Mouse (Mus musculus) left cerebral cortex, adult 8-10 months (tissue): ENCODE measurements at regions not wholly inside any gene's neighbourhood (a gene's known extent, or its start where the extent isn't known, plus 50 kb on each side); places are given as distances from the start of the nearest gene placed in this dataset.
A peak's percentile ranks its signal among the peaks of the same experiment; 100 is the strongest.

Experiments used
- DNase-seq, 2 experiments: peaks; one replicate each; pipeline ENCODE4 v3.0.0; 2022; ENCODE audit warnings: low spot score in 2 of 2

DNA sequence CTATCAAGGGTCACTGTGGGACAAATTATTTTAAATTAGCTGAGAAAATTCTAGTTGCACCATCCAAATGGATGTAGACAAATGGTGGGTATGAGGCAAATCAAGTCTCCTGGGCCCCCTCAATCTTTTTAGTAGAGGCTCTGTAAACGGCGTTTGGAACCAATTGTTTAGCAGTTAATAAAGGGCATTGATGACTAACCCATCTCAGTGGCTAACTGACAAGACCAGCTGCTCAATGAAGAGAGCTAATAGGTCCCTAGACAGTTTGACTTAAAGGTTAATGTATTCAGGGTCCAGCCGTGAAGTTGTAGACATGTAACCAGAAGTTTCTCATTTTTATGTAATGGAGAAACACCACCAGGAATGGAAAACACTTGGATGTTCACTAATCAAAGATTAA lies 332.6 kb upstream of the Gm21961 start:
- DNase-seq = no peak

DNA sequence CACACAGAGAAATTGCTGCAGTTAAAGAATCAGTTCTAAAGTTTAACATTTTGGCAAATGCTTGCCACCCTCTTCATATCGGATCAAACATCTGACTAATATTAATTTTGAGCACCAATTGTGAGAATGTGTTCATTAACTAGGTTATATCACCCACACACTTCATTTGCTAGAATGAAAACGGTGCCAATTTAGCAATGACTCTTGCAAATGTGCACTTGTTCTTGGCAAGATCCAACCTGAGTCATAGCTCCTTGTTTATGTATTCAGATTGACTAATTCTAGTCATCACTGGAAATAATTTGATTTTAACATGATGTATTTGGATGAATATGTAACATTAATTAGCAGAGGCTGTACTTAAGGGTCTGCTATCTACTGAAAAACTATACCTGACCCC lies 327.8 kb upstream of the Gm21961 start:
- peak in 1 of 2 experiments; percentile 9 for DNase-seq

DNA sequence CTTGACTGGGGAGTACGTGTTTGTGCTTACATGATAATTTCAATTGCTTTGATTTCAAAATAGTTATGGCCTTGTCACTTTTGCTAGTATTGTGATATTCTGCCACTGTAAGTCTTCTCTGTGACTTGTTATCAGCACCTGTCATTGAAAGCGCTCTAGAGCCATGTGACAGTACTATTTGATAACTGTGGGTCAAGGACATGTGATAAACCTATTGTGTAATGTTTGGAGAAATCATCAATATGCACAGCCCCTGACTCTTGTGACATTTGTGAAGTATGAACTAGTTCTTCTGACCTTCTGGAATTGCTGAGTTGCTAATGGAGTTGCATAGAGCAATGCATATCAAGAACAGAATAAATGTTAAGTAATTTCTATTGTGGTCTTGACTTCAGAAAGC lies 319.4 kb upstream of the Gm21961 start:
- no peak for DNase-seq

DNA sequence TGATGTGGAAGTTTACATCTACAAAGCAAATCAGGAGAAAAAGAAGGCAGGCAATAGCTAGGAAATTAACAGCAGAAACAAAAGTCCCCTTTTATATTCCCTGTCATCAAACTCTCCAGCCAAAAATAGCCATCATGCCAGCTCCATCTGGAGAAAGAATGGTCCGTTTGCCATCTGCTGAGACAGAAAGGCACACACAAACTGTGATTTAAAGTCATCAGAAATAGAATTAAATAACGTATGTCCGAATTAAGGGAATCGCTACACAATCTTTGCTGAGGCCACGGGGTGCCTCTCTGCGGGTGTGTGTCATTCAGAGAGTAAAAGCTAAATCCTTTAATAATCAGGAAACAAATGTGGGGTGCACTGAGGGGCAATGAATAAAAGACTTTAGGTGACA lies 293.4 kb upstream of the Gm21961 start:
- no peak for DNase-seq

DNA sequence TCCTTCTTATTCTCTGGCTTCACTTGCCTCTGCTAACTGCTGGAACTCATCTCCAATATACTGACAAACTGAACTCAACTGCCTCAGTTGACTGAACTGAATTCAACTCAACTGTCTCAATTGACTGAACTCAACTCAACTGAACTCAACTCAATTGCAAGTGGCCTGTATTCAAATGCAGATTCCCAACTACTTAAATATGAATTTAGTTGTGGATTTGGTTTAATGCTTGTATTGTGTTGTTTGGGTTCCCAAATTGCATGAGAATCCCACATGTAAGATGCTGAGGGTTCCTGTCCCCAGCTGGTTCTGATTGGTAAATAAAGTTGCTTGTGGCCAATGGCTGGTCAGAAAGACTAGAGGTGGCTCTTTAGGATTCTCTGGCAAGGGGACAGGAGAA lies 244.1 kb upstream of the Gm21961 start:
- no peak for DNase-seq

DNA sequence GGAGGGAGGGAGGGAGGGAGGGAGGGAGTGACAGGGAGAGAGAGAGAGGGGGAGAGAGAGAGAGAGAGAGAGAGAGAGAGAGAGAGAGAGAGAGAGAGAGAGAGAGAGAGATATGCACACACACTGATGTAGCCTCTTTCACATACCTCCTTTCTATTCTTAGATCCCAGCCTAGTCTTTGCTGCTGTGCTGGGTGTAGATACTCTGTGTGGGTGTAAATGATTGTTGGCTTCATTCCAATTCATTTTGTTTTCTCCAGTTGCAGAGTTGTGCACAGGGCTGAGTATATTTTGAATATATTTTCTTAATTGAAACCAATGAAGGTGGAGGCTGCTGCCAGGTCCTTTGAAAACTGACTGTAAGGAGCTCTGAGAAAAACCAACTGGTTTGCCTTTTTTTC lies 207.8 kb upstream of the Gm21961 start:
- DNase-seq = no peak

DNA sequence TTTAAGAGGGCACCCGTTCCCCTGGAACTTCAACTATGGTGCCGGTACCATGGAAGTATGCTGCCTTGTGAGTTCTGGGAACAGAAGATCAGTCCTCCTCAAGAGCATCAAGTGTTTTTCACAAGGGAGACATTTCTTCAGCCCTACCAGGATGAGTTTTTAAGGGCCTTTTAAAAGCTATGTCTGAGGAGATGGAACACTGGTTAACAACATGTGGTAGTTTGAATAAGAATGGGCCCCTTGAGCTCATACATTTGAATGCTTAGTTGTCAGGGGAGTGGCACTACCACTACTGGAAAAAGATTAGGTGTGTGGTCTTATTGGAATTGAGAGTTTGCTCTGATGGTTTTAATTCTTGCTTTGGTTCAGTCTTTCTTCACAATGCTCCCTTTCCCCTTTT lies 203.2 kb upstream of the Gm21961 start:
- DNase-seq = no peak

DNA sequence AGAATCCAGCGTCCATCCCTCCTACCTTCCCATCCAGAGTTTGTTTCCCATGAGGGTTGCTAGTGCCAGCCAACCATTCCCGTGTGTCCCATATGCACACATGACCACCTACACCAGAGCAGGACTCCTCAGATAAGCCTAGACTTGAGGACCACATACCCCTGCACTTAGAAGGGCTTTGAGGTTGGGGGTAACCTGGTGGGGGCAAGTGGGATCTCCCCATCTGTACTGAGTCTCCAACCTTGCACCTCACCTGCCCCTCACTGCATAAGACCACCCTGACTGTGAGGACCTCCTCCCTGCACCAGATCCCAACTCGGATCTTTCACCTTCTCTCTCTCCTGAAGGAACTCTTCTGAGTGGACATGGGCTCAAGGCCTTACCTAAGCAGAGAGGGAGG lies 181.6 kb upstream of the Gm21961 start:
- no peak for DNase-seq

DNA sequence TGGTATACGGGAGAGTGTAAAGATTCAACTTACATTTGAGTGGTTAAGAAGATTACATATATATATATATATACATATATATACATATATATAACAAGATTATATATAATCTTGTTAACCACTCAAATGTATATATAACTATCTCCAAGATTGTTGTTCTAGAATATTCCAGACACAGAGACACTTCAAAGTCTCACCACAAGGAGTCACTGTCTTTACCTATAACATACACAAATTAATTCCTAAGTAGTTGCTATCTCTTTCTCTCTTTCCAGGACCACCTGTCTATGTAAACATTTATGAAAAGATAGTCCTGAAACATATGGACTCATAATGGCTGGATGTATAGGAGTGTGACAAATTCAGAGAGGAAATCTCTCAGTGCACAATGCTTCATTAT lies 178.9 kb upstream of the Gm21961 start:
- no peak for DNase-seq
